Mouse (Mus musculus): ENCODE measurements around the gene Enox1.

The Enox1 gene

DNA sequence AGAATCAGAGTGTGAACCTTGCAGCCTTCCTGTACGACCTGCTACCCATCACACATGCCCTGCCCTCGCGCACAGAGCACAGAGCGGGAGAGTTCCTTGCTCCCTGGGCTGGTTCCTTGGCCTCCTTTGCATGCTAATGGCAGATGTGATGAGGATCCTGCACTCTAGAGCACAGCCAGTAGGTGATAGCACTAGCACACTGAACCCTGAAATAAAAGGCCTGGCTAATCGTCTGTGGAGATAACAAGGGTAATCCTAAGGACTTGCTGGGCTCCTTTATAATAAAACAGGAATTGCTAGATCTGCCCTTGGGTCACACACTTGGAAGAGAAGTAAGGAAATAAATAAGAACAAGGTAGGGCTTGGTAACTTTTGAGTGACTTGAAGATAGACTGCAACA is 215.4 kb downstream of the Enox1 start:
- in situ Hi-C loops (cut with MboI) = no loop called here

DNA sequence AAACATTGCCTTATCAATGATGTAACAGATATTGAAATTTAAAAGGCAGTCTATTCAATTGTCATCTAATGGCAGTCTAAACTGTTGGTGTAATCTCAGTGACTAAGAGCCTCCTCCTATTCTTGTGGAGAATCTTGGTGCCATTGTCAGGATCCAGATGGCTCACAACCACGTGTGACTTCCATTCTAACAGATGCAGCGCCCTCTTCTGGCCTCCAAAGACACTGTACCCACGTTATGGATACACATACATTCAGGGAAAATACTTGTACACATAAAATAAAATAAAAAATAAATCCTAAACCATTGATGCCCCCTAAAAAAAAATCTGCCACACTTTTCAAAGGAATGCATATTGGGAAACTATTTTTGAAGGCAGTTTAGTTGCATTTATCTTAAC is 216.6 kb downstream of the Enox1 start:
- in situ Hi-C loops (cut with MboI) = no loop called here

DNA sequence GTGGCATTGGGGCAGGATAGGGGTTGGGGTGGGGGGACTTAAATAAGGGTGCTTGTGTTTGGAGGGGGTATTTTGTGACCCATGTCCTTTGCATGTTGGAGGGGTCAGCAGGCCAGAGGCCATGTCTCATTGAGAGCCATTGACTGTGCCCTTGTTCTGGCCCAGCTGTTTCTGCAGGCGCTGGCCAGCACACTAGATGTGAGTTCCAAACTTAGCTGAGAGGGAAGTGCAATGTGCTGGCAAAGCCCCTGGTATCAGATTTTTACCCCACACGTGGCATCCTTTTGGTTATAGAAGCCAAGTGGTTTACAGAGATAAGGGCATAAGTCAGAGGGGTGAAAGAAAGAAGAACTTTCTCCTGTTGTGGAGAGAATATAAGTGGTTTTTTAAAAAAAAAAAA is 218.5 kb downstream of the Enox1 start:
- in situ Hi-C loops (cut with MboI) = no loop called here

DNA sequence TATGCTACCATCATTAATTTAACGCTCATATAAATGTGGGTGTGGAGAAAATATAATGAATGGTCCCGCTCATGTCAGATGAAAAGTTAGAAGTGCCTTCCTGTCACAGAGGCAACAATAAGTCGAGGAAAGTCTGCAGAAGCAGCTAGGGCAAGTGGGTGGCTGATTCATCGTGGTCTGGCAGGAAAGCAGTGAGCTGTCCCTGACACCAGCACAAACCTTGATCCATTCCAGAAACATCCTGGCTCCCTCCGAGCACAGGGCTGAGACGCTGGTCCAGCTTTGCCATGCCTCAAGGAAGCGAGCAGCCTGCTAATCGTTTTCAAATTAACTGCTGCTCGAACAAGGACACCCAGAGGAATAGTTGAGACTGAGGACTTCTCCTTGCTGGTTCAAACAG is 219.1 kb downstream of the Enox1 start:
- in situ Hi-C loops (cut with MboI) = no loop called here

DNA sequence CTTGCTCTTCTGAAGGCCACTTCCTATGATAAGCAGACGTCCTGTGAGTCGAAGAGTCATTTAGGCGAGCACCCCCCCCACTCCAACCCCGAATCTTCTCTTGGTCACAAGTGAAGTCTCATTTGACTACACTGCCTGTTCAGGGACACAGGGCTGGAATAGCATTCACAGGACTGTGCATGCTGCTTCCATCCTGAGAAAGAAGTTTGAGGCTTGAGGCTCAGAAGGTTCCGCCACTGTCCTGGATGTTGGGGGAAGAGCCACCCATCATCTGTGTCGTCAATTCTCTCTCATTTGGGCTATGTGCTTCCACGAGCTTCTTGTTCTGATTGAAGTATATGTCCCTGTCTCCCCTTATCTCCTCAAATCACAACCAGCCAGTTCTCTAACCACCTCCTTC is 220.2 kb downstream of the Enox1 start:
- in situ Hi-C loops (cut with MboI) = no loop called here

DNA sequence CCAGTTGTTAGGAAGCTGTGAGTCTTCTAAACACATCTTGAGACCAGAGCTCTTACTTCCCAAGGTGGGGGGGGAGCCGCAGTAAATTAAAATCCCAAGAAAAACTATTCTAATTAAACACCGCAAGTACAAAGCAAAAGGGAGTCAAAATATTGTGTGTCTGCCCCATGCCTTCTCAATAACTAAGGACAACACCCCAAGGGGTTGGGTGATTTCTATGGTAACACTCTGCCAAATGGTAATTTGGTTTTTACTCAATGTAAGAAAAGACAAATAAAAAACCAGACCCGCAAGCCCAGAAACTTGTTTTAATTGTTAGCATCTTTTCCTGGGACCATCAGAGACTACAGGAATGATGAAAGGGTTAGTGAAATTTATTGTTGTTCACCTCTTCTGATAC is 220.9 kb downstream of the Enox1 start:
- in situ Hi-C loops (cut with MboI) = no loop called here

DNA sequence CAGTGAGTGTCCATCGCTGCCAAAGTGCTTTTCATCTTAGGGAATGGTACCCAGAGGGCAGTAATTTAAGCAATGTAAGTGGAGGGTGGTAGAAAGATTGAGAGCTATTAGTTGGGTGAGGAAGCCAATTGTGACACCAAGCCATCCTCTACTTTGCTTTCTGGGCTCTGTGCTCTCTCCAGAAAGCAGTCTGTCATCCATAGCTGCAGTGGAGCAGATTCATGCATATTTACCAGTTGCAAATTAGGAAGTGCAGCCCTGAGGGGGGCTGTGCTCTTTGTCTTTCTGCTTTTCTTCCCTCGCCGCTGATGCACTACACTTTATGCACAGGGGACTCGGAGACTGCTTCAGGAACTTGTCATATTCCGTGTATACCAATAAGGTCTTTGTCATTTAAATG is 221.3 kb downstream of the Enox1 start:
- in situ Hi-C loops (cut with MboI) = no loop called here

DNA sequence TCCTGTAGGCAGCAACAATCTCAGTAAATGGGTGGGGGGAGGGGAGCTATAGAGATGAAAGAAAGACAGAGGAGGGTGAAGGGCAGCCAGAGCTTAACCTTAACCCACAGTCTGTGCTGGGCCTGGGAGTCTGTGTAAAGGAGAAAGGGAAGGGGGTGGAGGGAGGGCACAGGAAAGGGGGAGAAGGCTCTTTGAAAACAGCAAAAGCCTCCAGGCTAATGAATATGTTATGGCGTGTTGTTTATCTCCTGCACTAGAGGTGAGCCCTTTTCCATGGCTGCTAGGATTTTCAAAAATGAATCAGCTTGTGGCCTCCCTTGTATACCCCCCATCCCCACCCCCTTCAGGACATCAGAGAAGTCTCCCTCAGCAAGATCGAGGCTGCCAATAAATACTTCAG is 225.0 kb downstream of the Enox1 start:
- in situ Hi-C loops (cut with MboI) = no loop called here

DNA sequence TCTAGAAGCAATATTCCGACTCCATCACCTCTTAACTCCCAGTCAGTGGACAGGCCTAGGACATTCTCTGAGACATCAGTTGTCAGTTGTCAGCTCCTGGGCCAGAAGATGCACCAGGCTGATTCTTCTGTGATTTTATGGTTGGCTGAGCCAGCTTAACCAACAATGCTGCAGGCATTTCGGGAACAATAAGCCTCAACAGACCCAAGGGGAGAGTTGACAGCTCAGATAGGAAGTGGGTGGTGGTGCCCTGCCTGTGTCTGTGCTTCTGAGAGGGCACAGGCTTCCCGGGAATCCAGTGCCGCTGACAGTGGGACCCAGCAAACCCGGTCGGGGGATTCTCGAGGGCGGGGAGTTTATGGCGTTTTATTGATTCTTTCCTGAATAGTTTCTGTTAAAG is 229.1 kb downstream of the Enox1 start:
- in situ Hi-C loops (cut with MboI) = no loop called here

DNA sequence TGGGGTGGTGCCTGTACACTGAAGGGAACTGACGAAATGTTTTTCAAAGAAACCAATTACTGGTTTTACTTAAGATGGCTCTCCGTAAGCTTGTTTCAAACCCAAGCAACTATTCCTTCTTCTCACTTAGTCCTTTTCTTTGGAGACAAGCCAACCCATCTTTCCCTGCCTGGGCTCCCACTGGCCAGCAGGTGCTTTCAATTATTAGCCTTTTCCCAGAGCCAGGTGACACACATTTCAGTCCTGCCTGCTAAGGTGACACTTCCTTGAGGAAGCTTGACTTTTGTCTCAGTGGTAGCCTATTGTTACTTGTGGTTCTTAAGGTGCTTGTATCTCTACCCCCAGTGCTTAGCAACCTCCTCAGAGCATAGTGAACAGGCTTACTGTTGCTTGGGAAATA is 231.3 kb downstream of the Enox1 start:
- in situ Hi-C loops (cut with MboI) = no loop called here

DNA sequence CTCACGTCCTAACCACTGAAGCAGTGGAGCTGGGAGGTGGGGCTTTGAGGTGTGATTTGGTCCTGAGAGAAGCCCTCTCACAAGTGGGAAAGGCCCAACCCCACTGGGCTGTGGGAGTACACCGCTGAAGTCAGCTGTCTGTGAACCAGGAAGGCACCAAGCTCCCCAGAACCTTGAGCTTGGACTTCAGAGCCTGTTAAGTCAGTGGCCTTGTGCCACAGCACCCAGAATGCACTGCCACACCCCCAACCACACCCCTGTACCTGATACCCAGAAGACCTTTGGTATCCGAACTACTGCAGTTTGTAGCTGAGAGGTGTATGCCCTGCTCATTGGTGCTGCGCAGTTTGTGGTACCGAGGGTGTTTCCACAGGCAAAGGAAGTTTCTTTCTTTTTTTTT is 232.7 kb downstream of the Enox1 start:
- in situ Hi-C loops (cut with MboI) = no loop called here

DNA sequence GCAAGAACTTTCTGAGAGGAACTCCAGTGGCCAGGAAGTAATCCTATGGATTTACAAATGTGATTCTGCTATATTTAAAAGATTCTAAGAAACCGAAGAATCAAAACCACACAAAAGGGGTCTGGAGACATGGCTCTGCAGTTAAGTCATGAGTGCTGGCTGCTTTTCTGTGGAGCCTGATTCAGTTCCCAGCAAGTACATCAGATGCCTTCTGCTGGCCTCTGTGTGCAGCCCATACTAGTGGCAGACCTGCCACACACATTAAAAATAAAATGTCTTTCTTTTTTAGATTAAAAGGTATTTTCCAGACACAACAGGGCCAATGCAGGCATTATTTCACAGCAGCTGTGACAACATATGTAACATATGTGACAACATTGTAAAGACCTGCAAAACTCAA is 235.9 kb downstream of the Enox1 start:
- in situ Hi-C loops (cut with MboI) = no loop called here

DNA sequence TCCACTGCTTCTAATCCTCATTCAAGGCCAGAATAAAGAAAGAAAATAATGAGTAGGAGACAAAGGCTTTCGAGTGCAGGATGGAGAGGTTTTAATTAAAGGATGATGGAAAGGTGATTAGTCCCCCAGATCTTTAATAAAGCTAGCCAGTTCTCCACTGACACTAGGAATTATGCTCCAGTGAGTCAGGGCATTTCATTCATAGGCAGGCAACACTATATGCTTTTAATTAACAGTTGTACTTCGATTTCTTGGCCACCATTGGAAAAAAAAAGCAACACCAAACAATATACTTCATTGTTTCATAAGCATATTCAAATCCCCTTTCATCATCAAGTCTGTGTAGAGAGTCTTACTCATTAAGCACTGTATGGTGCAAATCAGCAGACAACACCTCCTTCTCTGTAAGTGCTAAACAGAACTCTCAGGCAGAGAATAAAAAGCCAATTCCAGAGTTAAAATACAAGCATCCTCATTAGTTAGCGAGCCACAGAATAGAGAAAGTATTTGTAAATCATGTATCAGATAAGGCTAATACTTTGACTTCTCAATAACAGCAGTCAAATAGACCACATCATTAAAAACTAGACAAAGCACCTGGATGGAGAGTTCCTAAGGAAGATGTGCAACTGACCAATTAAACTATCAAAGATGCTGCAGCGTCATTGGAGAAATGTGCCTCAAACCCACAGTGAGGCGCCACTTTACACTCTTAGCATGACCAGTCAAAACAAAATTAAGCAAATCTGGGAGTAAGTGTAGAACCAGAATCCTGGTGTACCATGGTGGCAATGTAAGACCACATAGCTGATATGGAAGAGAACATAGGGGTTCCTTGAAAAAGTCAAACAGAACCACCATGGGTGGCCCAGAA is 249.9 kb downstream of the Enox1 start:
- in situ Hi-C loops (cut with MboI) = no loop called here

DNA sequence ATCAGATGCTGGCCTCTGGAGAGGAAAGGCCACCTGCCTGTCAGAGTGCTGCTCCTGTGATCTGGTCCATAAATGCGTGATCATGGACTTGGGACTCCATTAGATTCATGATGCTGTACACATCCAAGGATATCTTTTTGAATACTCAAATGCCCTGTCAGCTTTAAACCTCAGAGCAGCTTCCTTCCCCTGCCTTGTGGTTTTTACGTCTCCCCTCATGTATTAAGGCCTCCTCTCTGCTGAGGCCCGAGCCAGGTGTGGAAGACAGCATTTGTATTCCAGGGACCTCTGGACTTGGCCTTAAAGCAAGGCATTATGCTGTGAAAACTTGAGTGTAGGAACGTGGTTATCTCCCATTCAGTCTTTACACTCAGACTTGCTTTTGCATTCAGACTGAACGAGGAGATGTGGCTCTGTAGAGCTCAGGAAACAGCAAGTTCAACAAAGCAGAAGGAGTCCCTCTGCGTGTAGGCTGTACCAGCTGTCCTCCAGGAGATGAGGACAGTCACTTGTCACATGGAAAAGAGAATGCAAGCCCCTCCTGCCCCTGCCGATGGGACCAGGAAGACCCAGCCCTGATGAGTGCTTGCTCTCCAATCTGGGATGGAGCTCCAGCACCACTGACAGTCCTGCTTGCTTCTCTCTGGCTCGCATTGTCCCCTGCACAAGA is 252.8 kb downstream of the Enox1 start:
- in situ Hi-C loops (cut with MboI) = no loop called here

DNA sequence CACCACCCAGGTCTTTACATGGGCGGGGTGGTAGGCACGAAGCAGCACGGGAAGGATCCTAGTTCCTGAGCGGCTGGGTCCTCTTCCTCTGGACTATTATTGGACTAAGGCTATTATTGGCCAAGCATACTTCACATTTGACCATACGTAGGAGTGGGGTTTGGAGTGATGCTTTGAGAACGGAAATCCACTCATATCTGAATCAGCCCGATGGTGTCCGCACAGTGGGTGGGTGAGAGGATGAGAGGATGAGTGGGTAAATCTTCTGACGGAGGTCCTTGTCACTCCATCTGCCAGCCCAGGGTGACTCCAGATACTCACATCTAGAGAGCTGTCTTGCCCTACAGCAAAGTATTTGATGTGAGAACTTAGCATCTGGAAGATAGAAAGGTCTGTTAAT is 253.8 kb downstream of the Enox1 start:
- in situ Hi-C loops (cut with MboI) = no loop called here

DNA sequence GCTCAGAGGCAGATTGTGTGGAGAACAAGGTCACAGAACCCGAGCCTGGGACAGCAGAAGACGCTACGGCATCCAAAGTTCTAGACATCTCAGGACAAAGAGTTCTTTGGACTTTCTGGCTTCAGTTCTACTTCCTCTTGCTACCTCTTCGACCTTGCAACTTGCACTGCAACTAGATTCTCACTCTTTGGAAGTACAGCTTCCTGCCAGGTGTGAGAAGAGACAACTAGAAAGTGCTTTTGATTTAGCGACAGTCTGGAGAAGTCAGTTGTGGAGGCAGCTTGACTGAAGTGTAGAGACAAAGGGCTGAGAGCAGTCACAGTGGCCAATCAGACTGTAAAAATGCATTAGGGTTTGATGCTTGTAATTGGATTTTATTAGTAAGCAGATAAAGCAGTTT is 256.5 kb downstream of the Enox1 start:
- in situ Hi-C loops (cut with MboI) = no loop called here

DNA sequence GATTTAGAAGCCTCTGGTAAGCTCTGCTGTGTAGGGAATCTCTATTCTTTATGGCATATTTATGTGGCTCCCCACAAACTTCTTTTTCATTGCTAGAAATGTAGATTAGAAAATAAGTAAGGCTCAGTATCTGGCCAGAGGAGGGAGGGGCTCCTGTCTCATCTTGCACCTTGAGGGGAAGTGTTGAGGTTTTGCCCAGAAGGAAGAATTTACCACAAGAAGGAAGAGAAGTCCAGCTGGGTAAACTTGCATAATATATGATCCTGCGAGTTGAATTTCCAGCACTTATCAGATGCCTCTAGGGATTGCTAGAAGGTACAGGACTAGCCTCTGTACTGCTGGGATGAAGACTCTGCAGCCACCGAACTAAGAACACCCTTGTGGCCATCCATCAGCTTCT is 259.8 kb downstream of the Enox1 start:
- in situ Hi-C loops (cut with MboI) = no loop called here

DNA sequence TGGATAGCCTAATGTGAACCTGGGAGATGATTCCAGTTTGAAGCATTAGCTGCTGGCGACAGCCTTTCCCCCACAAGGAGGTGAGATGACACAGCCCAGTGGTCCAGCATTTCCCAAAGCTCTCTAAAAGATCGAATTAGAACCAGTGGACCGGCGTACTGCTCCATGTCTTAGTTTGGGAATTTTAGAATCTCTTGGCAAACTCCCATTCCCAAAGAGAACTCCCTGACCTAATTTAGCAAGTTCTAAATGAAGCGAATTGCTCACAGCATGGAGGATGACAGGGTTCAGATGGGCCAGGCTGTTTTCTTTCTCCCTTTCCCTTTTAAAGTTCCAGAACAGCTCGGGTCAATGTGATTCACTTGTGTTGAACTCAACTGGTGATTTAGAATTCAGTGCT is 264.5 kb downstream of the Enox1 start:
- in situ Hi-C loops (cut with MboI) = no loop called here

DNA sequence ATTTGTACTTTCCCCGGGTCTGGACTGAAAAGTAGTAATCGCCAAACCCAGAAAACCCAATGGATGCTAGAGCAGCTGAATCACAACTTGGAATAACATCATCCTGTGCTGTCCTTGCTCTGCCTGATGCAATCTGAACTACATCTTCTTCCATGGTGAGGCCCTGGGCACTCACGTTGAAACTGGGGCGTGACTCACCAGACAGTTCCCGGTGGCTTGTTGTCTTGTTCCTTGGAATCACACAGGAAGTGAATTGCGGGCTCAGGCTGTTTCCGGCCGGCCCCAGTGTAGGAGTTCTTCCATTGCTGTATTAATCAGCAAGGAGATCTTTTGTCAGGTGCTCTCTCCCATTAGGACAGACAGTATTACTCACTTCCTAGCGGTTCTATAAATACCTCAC is 266.6 kb downstream of the Enox1 start:
- in situ Hi-C loops (cut with MboI) = no loop called here

DNA sequence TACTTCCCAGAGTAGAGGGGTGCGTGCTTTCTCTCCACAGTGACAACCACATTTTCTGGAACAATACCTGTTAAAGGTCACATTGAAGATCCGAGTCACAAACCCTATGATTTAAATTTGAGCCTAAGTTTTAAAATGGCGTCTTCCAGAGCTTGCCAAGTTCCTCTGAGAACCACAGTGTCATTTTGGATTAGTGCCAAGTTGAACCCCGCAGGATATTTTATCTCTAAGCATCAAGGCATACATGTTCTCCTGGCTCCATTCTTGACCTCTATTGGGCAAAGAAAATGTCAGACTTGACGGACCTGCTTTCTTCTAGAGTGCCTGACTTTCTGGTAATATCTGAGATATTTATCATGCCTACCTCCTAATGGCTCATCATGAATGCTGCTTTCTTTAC is 282.9 kb downstream of the Enox1 start:
- in situ Hi-C loops (cut with MboI) = no loop called here

DNA sequence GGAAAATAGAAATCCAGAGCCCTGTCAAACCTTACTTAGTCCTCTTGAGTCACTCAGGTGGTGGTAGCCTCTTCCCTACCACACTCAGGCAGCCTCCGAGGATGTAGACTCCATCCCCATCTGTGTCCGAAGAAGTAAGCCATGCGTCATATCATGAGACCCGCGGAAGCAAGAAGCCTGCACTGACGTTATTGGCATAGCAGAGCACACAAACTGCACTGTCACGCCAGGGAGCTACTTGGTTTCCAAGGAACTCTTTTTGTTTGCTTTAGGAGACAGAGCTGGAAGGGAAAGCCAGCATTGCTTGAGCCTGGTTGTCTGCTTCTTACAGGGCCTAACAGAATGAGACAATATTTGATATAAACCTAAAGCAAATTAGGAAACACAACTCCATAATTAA is 284.2 kb downstream of the Enox1 start:
- in situ Hi-C loops (cut with MboI) = no loop called here

DNA sequence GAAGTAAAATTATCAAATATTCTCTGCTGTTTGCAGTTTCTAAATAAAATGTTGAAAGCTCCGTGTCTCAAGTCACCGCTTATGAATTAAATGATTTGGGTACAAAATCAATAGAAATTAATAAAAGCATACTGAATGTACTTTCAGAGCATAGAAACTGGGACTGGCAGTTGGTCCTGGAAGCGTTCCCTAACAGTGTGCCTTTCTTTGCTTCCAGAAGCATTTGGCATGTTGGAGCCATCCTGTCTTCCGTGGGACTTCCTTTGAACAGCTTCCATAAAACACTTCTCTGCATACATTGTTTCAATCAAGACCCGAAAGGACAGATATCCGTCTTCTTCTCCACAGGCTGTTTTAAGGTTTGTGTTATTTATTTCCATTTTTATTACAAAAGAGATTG is 285.0 kb downstream of the Enox1 start:
- in situ Hi-C loops (cut with MboI) = no loop called here

DNA sequence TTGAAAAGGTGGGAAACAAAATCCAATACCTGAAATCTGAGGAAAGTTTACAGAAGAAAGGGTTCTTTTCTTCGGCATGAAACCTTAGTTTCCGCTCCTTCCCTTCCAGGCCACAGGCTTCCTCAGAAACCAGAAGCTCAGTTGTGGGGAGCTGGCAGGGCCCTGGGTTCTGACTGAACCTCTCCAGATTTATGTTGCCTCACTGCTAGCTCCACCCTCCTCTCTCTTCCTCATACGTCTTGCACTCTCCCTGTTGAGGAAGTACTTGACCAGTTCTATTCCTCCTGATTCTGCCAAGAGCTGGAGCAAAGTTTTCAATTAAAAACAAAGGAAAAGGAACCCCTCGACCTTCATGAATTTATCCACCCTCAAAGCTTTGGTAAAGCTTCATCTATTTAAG is 291.4 kb downstream of the Enox1 start:
- in situ Hi-C loops (cut with MboI) = no loop called here

DNA sequence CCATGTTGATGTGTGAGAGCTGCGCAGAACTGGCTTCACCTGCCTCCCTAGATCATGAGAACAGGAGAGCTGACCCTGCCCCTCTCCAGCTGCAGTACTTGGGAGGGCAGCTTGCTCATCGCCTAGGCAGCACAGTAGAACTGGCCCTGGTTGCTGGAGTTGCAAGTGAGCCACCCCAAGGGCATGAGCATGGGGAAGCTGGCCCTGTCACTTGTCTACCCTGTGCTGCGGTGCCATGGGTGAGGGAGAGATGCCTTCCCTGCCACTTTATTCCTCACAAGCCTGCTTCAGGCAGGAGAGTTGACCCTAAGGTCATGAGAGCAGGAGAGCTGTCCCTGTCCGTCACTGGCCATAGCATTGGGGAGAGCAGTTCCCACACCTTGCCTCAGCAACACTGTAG is 295.4 kb downstream of the Enox1 start:
- in situ Hi-C loops (cut with MboI) = no loop called here

All from mature B cell (primary cell).